ENCODE assay signal across 12 mouse cellular contexts in genomic region chr6:119079626-119080025, GRCm38 (mm10).
DNase-seq lines count a peak whose midpoint lies in the region; ATAC-seq and TF ChIP-seq lines count a peak whose summit lies in the region.
"Had no signal": no experiment of that assay in that cellular context is flagged by ENCODE, and none has a peak within 500 bp of the region (broad histone marks: within the 10 kb centered on the region; RNA-seq: fewer than 3 reads in every experiment).

No protein-coding gene starts in this region.

- no peak overlapping the region for H3K27ac ChIP-seq in kidney, postnatal 0 days
- no peak overlapping the region for H3K27ac ChIP-seq in intestine, postnatal 0 days (ENCODE audit: low read depth, low read length)
- H3K27ac ChIP-seq: forebrain, embryonic 10.5 days had no signal

- ATAC-seq in kidney, postnatal 0 days (replicated peaks; ENCODE audit: low FRiP score, low read depth): no peak
- no peak for ATAC-seq in intestine, postnatal 0 days

- no peak overlapping the region for H3K9ac ChIP-seq in kidney, postnatal 0 days (ENCODE audit: low read depth, low read length)
- H3K9ac ChIP-seq in intestine, postnatal 0 days (ENCODE audit: low read depth, low read length): no peak overlapping the region
- H3K9ac ChIP-seq: embryonic facial prominence, embryonic 13.5 days had no signal

- no peak overlapping the region for H3K4me2 ChIP-seq in kidney, postnatal 0 days (ENCODE audit: low read length)
- no peak overlapping the region for H3K4me2 ChIP-seq in intestine, postnatal 0 days (replicated peaks; ENCODE audit: low read depth)
- H3K4me2 ChIP-seq: embryonic facial prominence, embryonic 13.5 days had no signal

- peak; percentile 55 for DNase-seq in kidney, postnatal 0 days (ENCODE audit: low spot score)
- DNase-seq in kidney, adult 9 months: no peak
- DNase-seq in left cerebral cortex, postnatal 4 days: peak; percentile 59
- no peak for DNase-seq in left cerebral cortex, postnatal 14 days (ENCODE audit: low spot score in 2 of 2)
- DNase-seq in cerebellum, adult 18-20 months: peak; percentile 78 to 82
- peak; percentile 74 to 76 for DNase-seq in cerebellum, postnatal 36 days
- DNase-seq: heart, adult 11 months; thymus, adult 2 months had no signal

- no peak overlapping the region for H3K4me3 ChIP-seq in kidney, postnatal 0 days (replicated peaks; ENCODE audit: low read depth, low read length)
- no peak overlapping the region for H3K4me3 ChIP-seq in intestine, postnatal 0 days (ENCODE audit: low read depth, low read length)
- H3K4me3 ChIP-seq: embryonic facial prominence, embryonic 13.5 days; forebrain, embryonic 10.5 days; myocyte had no signal

- 54% methylated on average over 8 of the region's 8 CpGs for WGBS in kidney, postnatal 0 days
- 70% methylated on average over 8 of the region's 8 CpGs for WGBS in intestine, postnatal 0 days

- H3K9me3 ChIP-seq in kidney, postnatal 0 days (replicated peaks; ENCODE audit: low read length): no peaks in the 10 kb centered on the region
- no peaks in the 10 kb centered on the region for H3K9me3 ChIP-seq in intestine, postnatal 0 days (ENCODE audit: control insufficient read depth)
- H3K9me3 ChIP-seq: embryonic facial prominence, embryonic 13.5 days; forebrain, embryonic 10.5 days had no signal

- no peaks in the 10 kb centered on the region for H3K27me3 ChIP-seq in kidney, postnatal 0 days (ENCODE audit: insufficient read depth, low read length)
- no peaks in the 10 kb centered on the region for H3K27me3 ChIP-seq in intestine, postnatal 0 days (replicated peaks; ENCODE audit: control insufficient read depth, insufficient read depth, low read length)
- H3K27me3 ChIP-seq: embryonic facial prominence, embryonic 13.5 days had no signal

- intact Hi-C loops in left cerebral cortex, postnatal 4 days (cut with DNase I): no loop called here
- intact Hi-C loops in left cerebral cortex, postnatal 14 days (cut with DNase I): no loop called here

- H3K4me1 ChIP-seq in kidney, postnatal 0 days (replicated peaks; ENCODE audit: insufficient read depth, low read length): no peaks in the 10 kb centered on the region
- no peaks in the 10 kb centered on the region for H3K4me1 ChIP-seq in intestine, postnatal 0 days (replicated peaks; ENCODE audit: control insufficient read depth, insufficient read depth, low read length)
- H3K4me1 ChIP-seq: forebrain, embryonic 10.5 days had no signal

- H3K36me3 ChIP-seq in kidney, postnatal 0 days (ENCODE audit: insufficient read depth, low read length): no peaks in the 10 kb centered on the region
- no peaks in the 10 kb centered on the region for H3K36me3 ChIP-seq in intestine, postnatal 0 days (ENCODE audit: control insufficient read depth, insufficient read depth)
- H3K36me3 ChIP-seq: embryonic facial prominence, embryonic 13.5 days; forebrain, embryonic 10.5 days had no signal

- no peak for TF ChIP-seq CTCF in kidney, postnatal 0 days (IDR thresholded peaks at IDR 0.05; ENCODE audit: low read depth)
- no peak for TF ChIP-seq CTCF in intestine, postnatal 0 days (IDR thresholded peaks at IDR 0.05; ENCODE audit: low read depth)

Comparison
In these comparisons a context has a peak if more than half of its experiments do, and no peak if none do; other contexts are left out.
1. DNase-seq: peak in kidney, postnatal 0 days (single experiment), left cerebral cortex, postnatal 4 days (single experiment), cerebellum, adult 18-20 months (2 of 2) and cerebellum, postnatal 36 days (2 of 2); none in kidney, adult 9 months (single experiment) and left cerebral cortex, postnatal 14 days (0 of 2).